Mouse (Mus musculus) MEL (cell line): ENCODE results near the gene Mif. TPM values are rescaled to one million over a fixed set of nuclear protein-coding genes. Genes with fewer than 3 reads are reported as not detected.

Experiments used
- DNase-seq: peaks from one replicate; pipeline ENCODE4 v3.0.0; 2011; ENCODE audit warnings: low read depth, low spot score
- H3K27ac ChIP-seq: 2 replicates; pipeline ENCODE4 v1.5.1; 2012; ENCODE audit warnings: low read depth, mild to moderate bottlenecking, control low read depth, low read length, moderate library complexity; ENCODE audit not compliant: control insufficient read depth
- H3K27me3 ChIP-seq, 2 experiments: fragments of 150-350 bp in 1 of 2; sonication (generic) in 1 of 2; 2 replicates each; pipeline ENCODE4 v1.6.1; 2012; ENCODE audit warnings: low read length in 2 of 2, mild to moderate bottlenecking in 2 of 2, improper control_type of control experiment in 1 of 2, moderate library complexity in 1 of 2; ENCODE audit not compliant: insufficient read depth in 2 of 2, control insufficient read depth in 1 of 2
- H3K36me3 ChIP-seq, 2 experiments: 2 replicates each; pipeline ENCODE4 v1.6.1; 2012 to 2014; ENCODE audit warnings: low read length in 2 of 2, improper control_type of control experiment in 1 of 2, inconsistent platforms in 1 of 2, mild to moderate bottlenecking in 1 of 2; ENCODE audit not compliant: insufficient read depth in 2 of 2, control insufficient read depth in 1 of 2
- H3K4me1 ChIP-seq, 2 experiments: fragments of 150-350 bp in 1 of 2; sonication (generic) in 1 of 2; 2 replicates each; pipeline ENCODE4 v1.6.1; 2012; ENCODE audit warnings: low read length in 2 of 2, improper control_type of control experiment in 1 of 2, mild to moderate bottlenecking in 1 of 2; ENCODE audit not compliant: insufficient read depth in 2 of 2, control insufficient read depth in 1 of 2
- H3K4me3 ChIP-seq, 2 experiments: fragments of 150-350 bp in 1 of 2; sonication (generic) in 1 of 2; 2 replicates each; pipeline ENCODE4 v1.5.1; 2012; ENCODE audit warnings: low read depth in 2 of 2, low read length in 2 of 2, mild to moderate bottlenecking in 2 of 2, moderate library complexity in 2 of 2, control low read depth in 1 of 2, improper control_type of control experiment in 1 of 2; ENCODE audit not compliant: control insufficient read depth in 1 of 2, insufficient read depth in 1 of 2
- H3K79me2 ChIP-seq: 2 replicates; pipeline ENCODE4 v1.6.1; 2012; ENCODE audit warnings: mild to moderate bottlenecking, low read length, moderate library complexity; ENCODE audit not compliant: control insufficient read depth, poor library complexity, insufficient read depth
- H3K9ac ChIP-seq: 2 replicates; pipeline ENCODE4 v1.6.1; 2012; ENCODE audit warnings: low read depth, mild to moderate bottlenecking, control low read depth, low read length, moderate library complexity; ENCODE audit not compliant: control insufficient read depth, poor library complexity, severe bottlenecking
- H3K9me3 ChIP-seq: fragments of 150-350 bp; sonication (generic); replicated peaks from 2 replicates; pipeline ENCODE4 v1.6.1; 2012; ENCODE audit warnings: mild to moderate bottlenecking, low read length, improper control_type of control experiment, moderate library complexity; ENCODE audit not compliant: insufficient read depth
- BHLHE40 ChIP-seq: IDR thresholded peaks from 2 replicates; pipeline ENCODE4 v1.6.1; 2012; ENCODE audit warnings: low read depth, mild to moderate bottlenecking, inconsistent platforms, low read length, improper control_type of control experiment, borderline replicate concordance
- E2F4 ChIP-seq: IDR thresholded peaks from 2 replicates; pipeline ENCODE4 v1.6.1; 2011; ENCODE audit warnings: low read depth, low read length, improper control_type of control experiment, borderline replicate concordance
- ELF1 ChIP-seq: IDR thresholded peaks from 2 replicates; pipeline ENCODE4 v1.6.1; 2014; ENCODE audit warnings: low read depth, mild to moderate bottlenecking, inconsistent platforms, low read length, improper control_type of control experiment, moderate library complexity
- EP300 ChIP-seq, 2 experiments: IDR thresholded peaks; 2 replicates each; pipeline ENCODE4 v1.6.1; 2011; ENCODE audit warnings: improper control_type of control experiment in 2 of 2, low read length in 2 of 2, low read depth in 1 of 2, mild to moderate bottlenecking in 1 of 2
- ETS1 ChIP-seq: IDR thresholded peaks from 2 replicates; pipeline ENCODE4 v1.6.1; 2012; ENCODE audit warnings: low read depth, mild to moderate bottlenecking, inconsistent platforms, low read length, improper control_type of control experiment, moderate library complexity
- GATA1 ChIP-seq: IDR thresholded peaks from 2 replicates; pipeline ENCODE4 v1.6.1; 2011; ENCODE audit warnings: low read depth, low read length, improper control_type of control experiment
- MAFK ChIP-seq: IDR thresholded peaks from 2 replicates; pipeline ENCODE4 v1.6.1; 2011; ENCODE audit warnings: low read depth, mild to moderate bottlenecking, low read length, improper control_type of control experiment, borderline replicate concordance
- MAX ChIP-seq: IDR thresholded peaks from 2 replicates; pipeline ENCODE4 v1.6.1; 2011; ENCODE audit warnings: low read length, improper control_type of control experiment
- MAZ ChIP-seq: IDR thresholded peaks from 2 replicates; pipeline ENCODE4 v1.6.1; 2012; ENCODE audit warnings: low read depth, mild to moderate bottlenecking, inconsistent platforms, low read length, improper control_type of control experiment
- MEF2A ChIP-seq: IDR thresholded peaks from 2 replicates; pipeline ENCODE4 v1.6.1; 2014; ENCODE audit warnings: low read depth, mild to moderate bottlenecking, inconsistent platforms, low read length, improper control_type of control experiment; ENCODE audit not compliant: poor library complexity, insufficient replicate concordance, severe bottlenecking; ENCODE audit errors: extremely low read depth
- MXI1 ChIP-seq: IDR thresholded peaks from 2 replicates; pipeline ENCODE4 v1.6.1; 2011; ENCODE audit warnings: mild to moderate bottlenecking, low read depth, low read length, improper control_type of control experiment
- NELFE ChIP-seq: IDR thresholded peaks from 2 replicates; pipeline ENCODE4 v1.6.1; 2011; ENCODE audit warnings: low read depth, low read length, improper control_type of control experiment
- POLR2A ChIP-seq, 2 experiments: IDR thresholded peaks; 2 replicates each; pipeline ENCODE4 v1.6.1; 2011 to 2012; ENCODE audit warnings: low read length in 2 of 2, mild to moderate bottlenecking in 2 of 2, control low read depth in 1 of 2, improper control_type of control experiment in 1 of 2, low read depth in 1 of 2, moderate library complexity in 1 of 2; ENCODE audit not compliant: control insufficient read depth in 1 of 2, insufficient read depth in 1 of 2, poor library complexity in 1 of 2
- POLR2AphosphoS2 ChIP-seq: IDR thresholded peaks from 2 replicates; pipeline ENCODE4 v1.6.1; 2011; ENCODE audit warnings: low read length, improper control_type of control experiment
- POLR2AphosphoS5 ChIP-seq: IDR thresholded peaks from 2 replicates; pipeline ENCODE4 v1.6.1; 2012; ENCODE audit warnings: low read depth, borderline replicate concordance, mild to moderate bottlenecking, inconsistent platforms, low read length, moderate library complexity, mixed read lengths
- RAD21 ChIP-seq: IDR thresholded peaks from 2 replicates; pipeline ENCODE4 v1.6.1; 2011; ENCODE audit warnings: mild to moderate bottlenecking, low read depth, low read length, improper control_type of control experiment
- RCOR1 ChIP-seq: IDR thresholded peaks from 2 replicates; pipeline ENCODE4 v1.6.1; 2012; ENCODE audit warnings: low read depth, mild to moderate bottlenecking, inconsistent platforms, low read length, improper control_type of control experiment
- SIN3A ChIP-seq: IDR thresholded peaks from 2 replicates; pipeline ENCODE4 v1.6.1; 2012; ENCODE audit warnings: low read length, improper control_type of control experiment, inconsistent platforms
- TBP ChIP-seq: IDR thresholded peaks from 2 replicates; pipeline ENCODE4 v1.8.0; 2011; ENCODE audit warnings: low read depth, low read length, improper control_type of control experiment
- TCF12 ChIP-seq: IDR thresholded peaks from 2 replicates; pipeline ENCODE4 v1.6.1; 2014; ENCODE audit warnings: low read depth, mild to moderate bottlenecking, inconsistent platforms, low read length, improper control_type of control experiment, moderate library complexity
- UBTF ChIP-seq: IDR thresholded peaks from 2 replicates; pipeline ENCODE4 v1.6.1; 2012; ENCODE audit warnings: low read depth, mild to moderate bottlenecking, inconsistent platforms, low read length, improper control_type of control experiment, moderate library complexity, borderline replicate concordance; ENCODE audit not compliant: insufficient read depth
- USF1 ChIP-seq: IDR thresholded peaks from 2 replicates; pipeline ENCODE4 v1.6.1; 2014; ENCODE audit warnings: low read depth, mild to moderate bottlenecking, inconsistent platforms, low read length, improper control_type of control experiment, moderate library complexity
- ZKSCAN1 ChIP-seq: IDR thresholded peaks from 2 replicates; pipeline ENCODE4 v1.6.1; 2012; ENCODE audit warnings: low read depth, mild to moderate bottlenecking, inconsistent platforms, low read length, improper control_type of control experiment, moderate library complexity
- ZMIZ1 ChIP-seq: IDR thresholded peaks from 2 replicates; pipeline ENCODE4 v1.6.1; 2012; ENCODE audit warnings: low read depth, mild to moderate bottlenecking, inconsistent platforms, low read length, improper control_type of control experiment, moderate library complexity
- ZNF384 ChIP-seq: IDR thresholded peaks from 2 replicates; pipeline ENCODE4 v1.6.1; 2012; ENCODE audit warnings: low read depth, mild to moderate bottlenecking, inconsistent platforms, low read length, improper control_type of control experiment
- polyA plus RNA-seq, 2 experiments: library from polyadenylated mRNA; stranded (reverse) in 1 of 2; unstranded in 1 of 2; fragments of >175 nt in 1 of 2; fragments of >200 nt in 1 of 2; gene quantifications; 2 replicates each; pipeline versions ENCODE4 v1.2.1 to v1.2.4; 2012; ENCODE audit warnings: low replicate concordance in 2 of 2, low read depth in 1 of 2; ENCODE audit not compliant: insufficient read length in 2 of 2, insufficient read depth in 1 of 2, missing spikeins in 1 of 2
- total RNA-seq: library from RNA; depleted of rRNA; stranded (reverse); fragments of 300-350 nt; gene quantifications from 2 replicates; pipeline ENCODE4 v1.2.3, GENCODE M21; 2012

Mif gene
- total and polyA plus RNA-seq, 3 experiments, result 817 to 2,606 (median 862) TPM

DNA sequence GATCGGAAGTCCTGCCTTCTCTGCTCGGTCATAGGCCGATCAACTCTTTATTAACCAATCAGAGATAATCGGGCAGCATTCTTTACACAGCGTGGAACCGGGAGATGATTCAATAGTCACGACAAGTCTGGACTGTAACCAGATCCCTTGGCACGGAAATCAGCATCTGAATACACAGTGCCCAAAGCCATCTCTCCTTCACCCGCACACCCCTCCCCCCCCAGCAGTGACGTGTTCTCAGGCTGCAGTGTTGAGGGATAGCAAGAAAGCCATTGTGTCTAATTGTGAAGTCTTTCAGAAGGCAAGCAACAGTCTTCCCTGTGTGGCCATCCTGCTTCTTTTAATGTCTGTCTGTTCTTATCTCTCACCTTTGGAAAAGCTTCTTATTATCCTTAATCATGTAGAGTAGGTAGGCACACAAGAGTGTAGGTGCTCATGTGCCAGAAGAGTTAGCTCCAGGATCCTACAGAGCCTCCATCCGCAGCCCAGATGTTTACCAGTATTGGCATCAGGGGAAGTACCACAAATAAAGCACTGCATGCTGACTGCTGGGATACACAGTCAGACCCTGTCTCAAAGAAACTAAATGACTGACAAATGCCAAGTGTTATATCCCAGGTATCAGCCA is 13.0 kb upstream of the Mif start (continued):
- no peak for TF ChIP-seq POLR2AphosphoS2
- TF ChIP-seq USF1, result no peak
- TF ChIP-seq MAFK, result no peak
- no peak for TF ChIP-seq UBTF
- no peak for TF ChIP-seq MEF2A
- no peak for TF ChIP-seq RAD21
- no peak for TF ChIP-seq ZNF384
- TF ChIP-seq ZKSCAN1, result no peak
- no peak for TF ChIP-seq MAZ

DNA sequence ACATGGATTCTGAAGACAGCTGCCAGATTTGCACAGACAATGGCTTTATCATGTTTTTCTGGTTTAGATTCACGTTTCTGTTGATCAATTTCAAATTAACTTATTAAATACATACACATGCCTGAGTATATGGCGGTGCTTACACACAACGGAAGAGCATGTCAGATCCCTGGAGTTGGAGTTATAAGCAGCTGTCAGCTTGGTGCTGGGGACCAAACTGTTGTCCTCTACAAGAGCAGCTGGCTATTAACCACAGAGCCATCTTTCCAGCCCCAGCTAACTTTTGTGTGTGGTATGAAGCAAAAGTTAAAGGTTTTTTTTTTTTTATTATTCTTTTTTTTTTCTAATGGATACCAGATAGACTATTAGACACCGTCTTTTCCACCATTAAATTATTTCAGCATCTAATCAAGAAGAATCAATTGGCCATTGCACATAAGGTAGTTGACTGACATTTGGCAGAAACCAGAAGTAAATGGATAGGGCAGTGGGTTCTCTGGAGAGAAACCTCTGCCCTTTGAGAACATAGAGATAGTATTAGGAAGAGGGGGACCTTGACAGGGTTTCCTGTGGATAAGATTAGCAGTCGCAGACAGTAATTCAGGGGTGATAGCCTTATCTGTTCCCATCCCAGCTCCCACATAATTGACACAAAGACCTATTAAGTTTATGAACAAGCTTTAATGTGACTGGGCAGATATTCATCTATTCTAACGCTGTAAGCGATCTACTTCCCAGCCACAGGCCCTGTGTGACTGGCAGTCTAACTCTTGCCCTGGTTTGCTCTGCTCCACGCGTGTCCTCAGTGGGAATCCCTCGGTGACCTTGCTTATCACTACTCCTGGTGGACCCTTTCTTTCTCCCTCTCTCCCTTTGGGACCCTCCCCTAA is 12.2 kb upstream of the Mif start:
- Histone ChIP-seq H3K79me2 (no peaks in the 10 kb centered on the region), H3K9ac (peak overlapping the region; percentile 51), H3K4me3 (peak overlapping the region; percentile 49 to 61), H3K9me3 (no peaks in the 10 kb centered on the region), H3K27ac (peak overlapping the region; percentile 73), H3K27me3 (no peaks in the 10 kb centered on the region; a peak in 1 of 4 replicates), H3K36me3 (peaks cover 0 to 8% of the 10 kb centered on the region in 2 experiments; a peak in 2 of 4 replicates), H3K4me1 (peaks cover 3 to 8% of the 10 kb centered on the region in 2 experiments)
- no peak for DNase-seq
- TF ChIP-seq UBTF (no peak), E2F4 (no peak), POLR2A (IDR thresholded peaks at IDR 0.05; ENCODE audit: control insufficient read depth in 1 of 2, insufficient read depth in 1 of 2, low read depth in 1 of 2, low read length in 2 of 2, poor library complexity in 1 of 2) (0 out of 4 replicates have a peak, but pooled peaks of 1 of the 2 experiments have one; percentile 16), TCF12 (peak; percentile 80), MAX (no peak), BHLHE40 (no peak), ETS1 (0 out of 2 replicates have a peak, but pooled peaks have one; percentile 42), MEF2A (no peak), EP300 (IDR thresholded peaks at IDR 0.05; ENCODE audit: low read depth in 1 of 2, low read length in 2 of 2) (peak; percentile 76 to 81), ZMIZ1 (no peak), MXI1 (peak; percentile 35), SIN3A (no peak; the same call in 1 of the 2 replicates), RCOR1 (peak; percentile 62; the same call in 1 of the 2 replicates), TBP (no peak), POLR2AphosphoS5 (no peak), GATA1 (peak; percentile 91), ELF1 (no peak), ZNF384 (peak; percentile 39; the same call in 1 of the 2 replicates), NELFE (no peak)
